Comparison of ENCODE assay signal across 15 mouse cellular contexts in the genomic region with DNA sequence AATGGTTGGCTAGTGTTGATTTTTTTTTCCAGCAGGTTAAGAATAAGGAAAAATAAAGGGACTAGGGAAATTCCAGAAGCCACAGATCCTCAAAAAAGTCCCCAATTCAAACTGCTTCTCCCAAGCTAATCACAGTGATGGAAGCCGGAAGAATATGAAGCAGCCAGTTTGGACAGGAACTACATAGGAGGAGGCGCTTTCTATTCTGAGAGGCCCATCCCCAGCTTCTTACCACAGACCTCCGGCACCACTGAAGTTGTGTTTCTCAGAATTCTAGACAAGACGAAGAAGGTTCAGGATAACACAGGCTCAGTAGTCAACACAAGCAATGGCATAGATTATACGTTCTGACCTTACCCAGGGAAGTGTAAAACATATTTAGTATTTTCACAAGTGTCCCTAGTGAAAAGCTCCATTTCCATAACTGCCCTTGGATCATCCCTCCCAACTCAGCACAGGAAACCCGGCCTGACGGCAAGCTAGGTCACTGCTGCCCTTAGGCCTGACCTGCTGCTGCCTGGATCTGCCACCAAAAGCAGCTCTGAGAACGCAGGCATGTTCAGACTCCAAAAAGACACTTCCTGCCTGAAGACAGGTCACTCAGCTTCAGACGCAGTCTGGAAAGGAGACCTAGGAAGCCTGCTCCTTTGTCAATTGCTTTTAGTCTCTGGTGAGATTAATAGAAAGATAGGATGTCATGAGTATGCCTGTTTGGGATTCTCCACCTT.
A peak's percentile ranks its signal among the peaks of the same experiment; 100 is the strongest.
DNase-seq lines count a peak whose midpoint lies in the region; ATAC-seq and TF ChIP-seq lines count a peak whose summit lies in the region.
"Had no signal": no experiment of that assay in that cellular context is flagged by ENCODE, and none has a peak within 500 bp of the region (broad histone marks: within the 10 kb centered on the region; RNA-seq: fewer than 3 reads in every experiment).

No protein-coding gene starts in this region.

- H3K4me1 ChIP-seq in kidney, adult 2 months (ENCODE audit: control insufficient read depth, insufficient read depth, low read length) = peaks cover 8% of the 10 kb centered on the region
- no peaks in the 10 kb centered on the region for H3K4me1 ChIP-seq in kidney, embryonic 14.5 days (ENCODE audit: control insufficient read depth, insufficient read depth, low read length)
- 0 out of 2 replicates have a peak, but pooled peaks cover 2% of the 10 kb centered on the region for H3K4me1 ChIP-seq in intestine, embryonic 15.5 days (replicated peaks)
- H3K4me1 ChIP-seq: limb, embryonic 12.5 days had no signal

- TF ChIP-seq CTCF in kidney, adult 2 months (conservative IDR thresholded peaks at IDR 0.05; ENCODE audit: insufficient read depth, insufficient read length, low read depth, low read length) = no peak

- peak overlapping the region; percentile 24 for H3K27ac ChIP-seq in kidney, adult 2 months (ENCODE audit: insufficient read depth, low read depth, low read length)
- H3K27ac ChIP-seq in kidney, embryonic 14.5 days (ENCODE audit: low read depth, low read length) = no peak overlapping the region
- H3K27ac ChIP-seq in intestine, embryonic 15.5 days = peak overlapping the region; percentile 32; the same call in 1 of the 2 replicates
- H3K27ac ChIP-seq: embryonic facial prominence, embryonic 12.5 days; hindbrain, embryonic 10.5 days; limb, embryonic 12.5 days had no signal

- H3K4me3 ChIP-seq in kidney, adult 2 months (ENCODE audit: insufficient read depth, low read depth, low read length) = no peak overlapping the region
- H3K4me3 ChIP-seq in kidney, embryonic 14.5 days (ENCODE audit: low read length) = no peak overlapping the region
- no peak overlapping the region for H3K4me3 ChIP-seq in intestine, embryonic 15.5 days (replicated peaks)
- H3K4me3 ChIP-seq: embryonic facial prominence, embryonic 12.5 days; hindbrain, embryonic 10.5 days; limb, embryonic 12.5 days had no signal

- WGBS in kidney, adult 2 months = 56% methylated on average over 9 of the region's 9 CpGs
- 48% methylated on average over 9 of the region's 9 CpGs for WGBS in kidney, embryonic 14.5 days
- 61% methylated on average over 9 of the region's 9 CpGs for WGBS in intestine, embryonic 15.5 days

- H3K4me2 ChIP-seq in kidney, embryonic 14.5 days (replicated peaks; ENCODE audit: low read depth, low read length) = no peak overlapping the region
- no peak overlapping the region for H3K4me2 ChIP-seq in intestine, embryonic 15.5 days (replicated peaks)
- H3K4me2 ChIP-seq: embryonic facial prominence, embryonic 12.5 days; limb, embryonic 12.5 days had no signal

- no peak for TF ChIP-seq POLR2A in kidney, adult 2 months (IDR thresholded peaks at IDR 0.05; ENCODE audit: low read depth, low read length)

- no peak overlapping the region for H3K9ac ChIP-seq in kidney, embryonic 14.5 days (ENCODE audit: low read depth, low read length)
- no peak overlapping the region for H3K9ac ChIP-seq in intestine, embryonic 15.5 days
- H3K9ac ChIP-seq: embryonic facial prominence, embryonic 12.5 days; limb, embryonic 12.5 days had no signal

- no peaks in the 10 kb centered on the region for H3K36me3 ChIP-seq in kidney, adult 2 months (ENCODE audit: control insufficient read depth, insufficient read depth, low read length)
- H3K36me3 ChIP-seq in kidney, embryonic 14.5 days (ENCODE audit: control insufficient read depth, insufficient read depth, low read length) = no peaks in the 10 kb centered on the region
- H3K36me3 ChIP-seq in intestine, embryonic 15.5 days = no peaks in the 10 kb centered on the region
- H3K36me3 ChIP-seq: embryonic facial prominence, embryonic 12.5 days; G1E; hindbrain, embryonic 10.5 days; limb, embryonic 12.5 days had no signal

- no peaks in the 10 kb centered on the region for H3K9me3 ChIP-seq in kidney, embryonic 14.5 days (ENCODE audit: control insufficient read depth, low read length)
- no peaks in the 10 kb centered on the region for H3K9me3 ChIP-seq in intestine, embryonic 15.5 days
- H3K9me3 ChIP-seq: embryonic facial prominence, embryonic 12.5 days; G1E; hindbrain, embryonic 10.5 days; limb, embryonic 12.5 days had no signal

- DNase-seq in adrenal gland, adult 2 months = peak; percentile 39
- DNase-seq in adrenal gland, adult 8-10 months = no peak
- peak; percentile 50 for DNase-seq in kidney, adult 2 months
- DNase-seq in embryo, embryonic 11 days = no peak
- DNase-seq in gastrocnemius, adult 8-10 months (ENCODE audit: low spot score in 2 of 2) = no peak
- DNase-seq: gastrocnemius, postnatal 25 days; lung, postnatal 10 days had no signal

- H3K27me3 ChIP-seq in kidney, adult 2 months (replicated peaks; ENCODE audit: control insufficient read depth, insufficient read depth, low read length) = no peaks in the 10 kb centered on the region
- H3K27me3 ChIP-seq in kidney, embryonic 14.5 days (ENCODE audit: control insufficient read depth, insufficient read depth, low read length) = no peaks in the 10 kb centered on the region
- no peaks in the 10 kb centered on the region for H3K27me3 ChIP-seq in intestine, embryonic 15.5 days (replicated peaks)
- H3K27me3 ChIP-seq: embryonic facial prominence, embryonic 12.5 days; limb, embryonic 12.5 days had no signal

- ATAC-seq in kidney, embryonic 14.5 days (ENCODE audit: low FRiP score, low TSS enrichment) = no peak
- peak; percentile 21; the same call in 1 of the 2 replicates for ATAC-seq in intestine, embryonic 15.5 days
- ATAC-seq in megakaryocyte progenitor cell, adult 5-6 weeks (replicated peaks; ENCODE audit: poor library complexity) = peak; percentile 36; the same call in 1 of the 2 replicates
- ATAC-seq: forebrain, embryonic 14.5 days had no signal

Comparison
In these comparisons a context has a peak if more than half of its experiments do, and no peak if none do; other contexts are left out.
1. DNase-seq: peak in adrenal gland, adult 2 months (single experiment) and kidney, adult 2 months (single experiment); none in adrenal gland, adult 8-10 months (single experiment), embryo, embryonic 11 days (single experiment) and gastrocnemius, adult 8-10 months (0 of 2).